Mouse (Mus musculus) bone marrow macrophage, adult 2 months (primary cell): ENCODE results near the gene Ccdc78. TPM values are rescaled to one million over a fixed set of nuclear protein-coding genes. Genes with fewer than 3 reads are reported as not detected.
A peak's percentile ranks its signal among the peaks of the same experiment; 100 is the strongest.

Experiments
- H3K27ac ChIP-seq: 2 replicates; pipeline ENCODE4 v1.5.1; 2012; ENCODE audit warnings: low read depth, low read length; ENCODE audit not compliant: insufficient read depth
- H3K4me1 ChIP-seq: 2 replicates; pipeline ENCODE4 v1.6.1; 2012; ENCODE audit warnings: low read length; ENCODE audit not compliant: control insufficient read depth, insufficient read depth
- H3K4me3 ChIP-seq: 2 replicates; pipeline ENCODE4 v1.5.1; 2012; ENCODE audit warnings: mild to moderate bottlenecking, low read length, moderate library complexity; ENCODE audit not compliant: insufficient read depth
- CTCF ChIP-seq: IDR thresholded peaks from 2 replicates; pipeline ENCODE4 v1.5.1; 2012; ENCODE audit warnings: low read depth, mild to moderate bottlenecking, low read length, moderate library complexity
- POLR2A ChIP-seq: IDR thresholded peaks from 2 replicates; pipeline ENCODE4 v1.6.1; 2012; ENCODE audit warnings: mild to moderate bottlenecking, low read depth, low read length, borderline replicate concordance
- polyA plus RNA-seq: library from polyadenylated mRNA; stranded (reverse); fragments of >200 nt; gene quantifications from 2 replicates; pipeline ENCODE4 v1.2.4, GENCODE M21; 2012; ENCODE audit not compliant: missing spikeins, insufficient read depth, insufficient read length

Ccdc78 gene
- polyA plus RNA-seq, 1 experiment: not detected

- Histone ChIP-seq H3K4me3 (peak within 1 kb of the TSS; percentile 52), H3K27ac (no peak within 1 kb of the TSS), H3K4me1 (no peaks in the 10 kb centered on the region)
- no peak for TF ChIP-seq POLR2A
- TF ChIP-seq CTCF: no peak
Observed at GRCm38 (mm10) chr17:25808789-25809605, 22.6 kb downstream of the Ccdc78 start, which contains the start of gene Fbxl16. Gene Fbxl16, plus strand, starts transcription at chr17:25809085.

GRCm38 (mm10) chr17:25809606-25810340 lies 23.4 kb downstream of the Ccdc78 start:
- Histone ChIP-seq H3K4me1 (no peaks in the 10 kb centered on the region), H3K4me3 (peak overlapping the region; percentile 52)
- TF ChIP-seq CTCF (no peak), POLR2A (no peak)

GRCm38 (mm10) chr17:25810890-25811289 lies 24.5 kb downstream of the Ccdc78 start:
- Histone ChIP-seq H3K27ac (no peak overlapping the region), H3K4me3 (no peak overlapping the region), H3K4me1 (no peaks in the 10 kb centered on the region)
- TF ChIP-seq CTCF: no peak
- no peak for TF ChIP-seq POLR2A

More at GRCm38 (mm10) chr17:25809606-25810340, 23.4 kb downstream of the Ccdc78 start:
- H3K27ac ChIP-seq: no peak overlapping the region

GRCm38 (mm10) chr17:25813471-25813870 lies 27.1 kb downstream of the Ccdc78 start:
- Histone ChIP-seq H3K27ac (no peak overlapping the region), H3K4me1 (no peaks in the 10 kb centered on the region), H3K4me3 (no peak overlapping the region)
- TF ChIP-seq POLR2A (no peak), CTCF (peak; percentile 11; the same call in 1 of the 2 replicates)

- H3K4me3 ChIP-seq: no peak overlapping the region
- H3K27ac ChIP-seq: no peak overlapping the region
- H3K4me1 ChIP-seq: 0 out of 2 replicates have a peak, but pooled peaks cover 2% of the 10 kb centered on the region
- TF ChIP-seq POLR2A: no peak
- TF ChIP-seq CTCF: no peak
Observed at GRCm38 (mm10) chr17:25817662-25818061, 31.3 kb downstream of the Ccdc78 start.

GRCm38 (mm10) chr17:25818851-25819780 lies 32.7 kb downstream of the Ccdc78 start:
- H3K27ac ChIP-seq: no peak overlapping the region
- peaks cover 6% of the 10 kb centered on the region for H3K4me1 ChIP-seq
- no peak for TF ChIP-seq POLR2A
- TF ChIP-seq CTCF: no peak
- peak overlapping the region; percentile 12 for H3K4me3 ChIP-seq

GRCm38 (mm10) chr17:25823452-25823851 lies 37.1 kb downstream of the Ccdc78 start, which contains the start of gene Wdr24:
Gene Wdr24, plus strand, starts transcription at chr17:25823627.
- no peak within 1 kb of the TSS for H3K27ac ChIP-seq
- peaks cover 14% of the 10 kb centered on the region for H3K4me1 ChIP-seq
- TF ChIP-seq POLR2A: no peak
- TF ChIP-seq CTCF: no peak
- H3K4me3 ChIP-seq: peak within 1 kb of the TSS; percentile 89

GRCm38 (mm10) chr17:25824362-25825142 lies 38.2 kb downstream of the Ccdc78 start:
- Histone ChIP-seq H3K4me1 (peaks cover 15% of the 10 kb centered on the region), H3K27ac (no peak overlapping the region), H3K4me3 (peak overlapping the region; percentile 89)
- TF ChIP-seq POLR2A (no peak), CTCF (no peak)

GRCm38 (mm10) chr17:25825311-25825710 lies 38.9 kb downstream of the Ccdc78 start:
- TF ChIP-seq POLR2A (no peak), CTCF (no peak)
- Histone ChIP-seq H3K4me3 (no peak overlapping the region), H3K27ac (no peak overlapping the region), H3K4me1 (peaks cover 17% of the 10 kb centered on the region)
